Mouse (Mus musculus) stomach, embryonic 16.5 days (tissue): ENCODE measurements around the gene Cass4. TPM values are rescaled to one million over a fixed set of nuclear protein-coding genes. Genes with fewer than 3 reads are reported as not detected.

ENCODE experiments used
- ATAC-seq: fragments of 200-750 bp; cut with Nextera tagmentation; 2 replicates; pipeline ENCODE4 v1.8.0; 2017; ENCODE audit warnings: moderate number of reproducible peaks, moderate TSS enrichment; ENCODE audit not compliant: insufficient read depth, low FRiP score
- H3K27ac ChIP-seq: fragments of 300-500 bp; sonication (generic); 2 replicates; pipeline ENCODE4 v1.5.1; 2014; ENCODE audit warnings: low read length
- H3K27me3 ChIP-seq: fragments of 300-500 bp; sonication (generic); 2 replicates; pipeline ENCODE4 v1.6.1; 2014; ENCODE audit warnings: low read length, control low read depth, mixed read lengths; ENCODE audit not compliant: control insufficient read depth, insufficient read depth
- H3K36me3 ChIP-seq: fragments of 300-500 bp; sonication (generic); 2 replicates; pipeline ENCODE4 v1.6.1; 2014; ENCODE audit warnings: low read length; ENCODE audit not compliant: control insufficient read depth, insufficient read depth
- H3K4me1 ChIP-seq: fragments of 300-500 bp; sonication (generic); 2 replicates; pipeline ENCODE4 v1.6.1; 2014; ENCODE audit warnings: low read length, control low read depth, mixed read lengths; ENCODE audit not compliant: control insufficient read depth, insufficient read depth
- H3K4me2 ChIP-seq: fragments of 300-500 bp; sonication (generic); 2 replicates; pipeline ENCODE4 v1.6.1; 2014; ENCODE audit warnings: low read depth, low read length, mixed read lengths
- H3K4me3 ChIP-seq: fragments of 300-500 bp; sonication (generic); replicated peaks from 2 replicates; pipeline ENCODE4 v1.5.1; 2014; ENCODE audit warnings: mild to moderate bottlenecking, low read length
- H3K9ac ChIP-seq: fragments of 300-500 bp; sonication (generic); 2 replicates; pipeline ENCODE4 v1.6.1; 2014; ENCODE audit warnings: low read length
- H3K9me3 ChIP-seq: fragments of 300-500 bp; sonication (generic); replicated peaks from 2 replicates; pipeline ENCODE4 v1.6.1; 2016; ENCODE audit warnings: low read length, control low read depth; ENCODE audit not compliant: control insufficient read depth
- WGBS: fragments of 180-500 bp; shearing (Covaris S2); extraction: QIAGEN DNeasy Blood & Tissue Kit; methylation state at CpG from one replicate; pipeline ENCODE4 v1.1.7; 2014; 5-methylcytosine and 5-hydroxymethylcytosine counted together
- polyA plus RNA-seq: library from polyadenylated mRNA; unstranded; fragments of >200 nt; fragmentation: Nextera tagmentation; extraction: Ambion mirVana; gene quantifications from 2 replicates; pipeline ENCODE4 v1.2.1, GENCODE M21; 2015

Cass4 gene
- polyA plus RNA-seq, 1 experiment from 2014 or later, result 0.18 TPM

DNA sequence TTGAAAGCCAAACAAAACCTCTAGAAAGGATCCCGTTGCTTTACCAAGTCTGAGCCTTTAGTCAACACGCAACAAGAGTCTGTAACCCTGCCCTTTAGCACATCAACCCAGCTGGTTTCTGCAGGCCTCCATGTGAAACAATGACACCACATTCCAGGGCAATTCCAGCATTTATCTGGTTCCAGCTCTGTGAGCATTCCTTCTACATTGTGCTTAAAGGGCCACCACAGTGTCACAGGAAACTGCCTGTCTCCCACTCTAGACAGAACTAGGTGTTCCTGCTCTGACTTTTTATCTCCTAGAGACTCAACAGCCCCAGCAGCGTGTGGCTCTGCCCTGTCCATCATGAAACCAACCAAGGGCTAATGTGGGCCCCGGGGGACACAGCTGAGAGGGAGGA is 19.7 kb downstream of the Cass4 start:
- Histone ChIP-seq H3K27me3 (no peaks in the 10 kb centered on the region), H3K9me3 (no peaks in the 10 kb centered on the region), H3K36me3 (no peaks in the 10 kb centered on the region), H3K4me1 (no peaks in the 10 kb centered on the region), H3K4me3 (no peak overlapping the region), H3K4me2 (no peak overlapping the region), H3K9ac (no peak overlapping the region), H3K27ac (no peak overlapping the region)
- ATAC-seq, result no peak
- 16% methylated on average over 4 of the region's 4 CpGs for WGBS

DNA sequence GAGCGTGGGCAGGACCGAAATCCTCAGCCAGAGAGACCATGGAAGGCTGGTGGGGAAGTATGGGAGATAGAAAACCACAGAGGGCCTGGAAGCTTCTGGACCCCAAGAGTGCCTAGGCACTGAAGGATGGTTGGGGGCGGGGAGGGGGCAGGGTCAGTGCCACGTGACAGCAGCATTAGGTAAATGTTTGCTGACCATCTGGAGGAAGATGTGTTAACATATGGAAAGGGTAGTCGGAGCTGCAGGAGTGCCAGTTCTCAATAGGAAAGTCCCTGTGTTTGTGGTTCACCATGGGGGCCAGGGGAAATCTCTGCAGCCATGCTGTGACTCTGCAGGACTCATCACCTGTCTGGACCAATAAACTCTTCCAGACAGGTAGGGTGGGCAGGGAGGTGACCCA is 20.3 kb downstream of the Cass4 start:
- H3K36me3 ChIP-seq, result no peaks in the 10 kb centered on the region
- H3K27me3 ChIP-seq, result no peaks in the 10 kb centered on the region
- no peak for ATAC-seq
- H3K4me1 ChIP-seq, result no peaks in the 10 kb centered on the region
- 42% methylated on average over 5 of the region's 5 CpGs for WGBS
- H3K27ac ChIP-seq, result no peak overlapping the region
- H3K9me3 ChIP-seq, result no peaks in the 10 kb centered on the region
- no peak overlapping the region for H3K4me2 ChIP-seq
- H3K4me3 ChIP-seq, result no peak overlapping the region
- no peak overlapping the region for H3K9ac ChIP-seq

DNA sequence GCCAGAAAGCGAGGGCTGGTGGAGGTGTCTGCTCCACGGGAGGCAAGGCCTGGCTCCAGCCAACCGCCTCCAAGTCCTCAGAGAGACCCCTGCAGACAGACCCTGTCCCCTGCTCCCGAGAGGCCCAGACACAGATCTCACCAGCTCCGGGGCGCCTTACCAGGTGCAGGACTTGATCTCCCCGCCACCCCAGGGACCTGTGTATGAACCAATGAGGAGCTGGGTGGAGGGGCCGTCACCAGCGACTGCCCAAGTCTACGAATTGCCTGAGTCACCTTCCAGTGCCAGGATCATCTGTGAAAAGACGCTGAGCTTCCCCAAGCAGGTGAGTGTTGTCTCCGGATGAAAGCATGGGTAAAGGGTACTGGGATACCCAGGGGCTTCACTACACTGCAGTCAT is 22.6 kb downstream of the Cass4 start:
- Histone ChIP-seq H3K4me3 (no peak overlapping the region), H3K4me2 (no peak overlapping the region), H3K9ac (no peak overlapping the region), H3K36me3 (no peaks in the 10 kb centered on the region), H3K27me3 (no peaks in the 10 kb centered on the region), H3K4me1 (no peaks in the 10 kb centered on the region), H3K9me3 (no peaks in the 10 kb centered on the region), H3K27ac (no peak overlapping the region)
- ATAC-seq, result no peak
- WGBS, result 56% methylated on average over 12 of the region's 12 CpGs

DNA sequence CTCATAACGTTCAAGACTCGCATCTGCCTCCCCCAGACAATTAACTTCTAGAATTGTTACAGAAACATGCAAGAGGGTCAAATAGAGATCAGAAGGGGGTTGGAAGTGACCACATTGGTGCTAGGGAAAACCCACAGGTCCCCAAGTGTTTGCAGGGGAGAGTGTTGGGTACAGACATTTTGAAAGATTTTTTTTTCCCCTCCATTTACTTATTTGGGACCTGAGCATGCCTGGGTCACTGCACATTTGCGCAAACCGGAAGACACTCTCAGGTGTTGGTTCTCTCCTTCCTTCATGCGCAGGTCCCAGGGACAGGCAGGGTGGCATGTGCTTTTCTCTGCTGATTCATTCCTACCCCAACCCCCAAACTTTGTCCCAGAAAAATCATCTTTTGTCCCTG is 23.3 kb downstream of the Cass4 start:
- H3K27ac ChIP-seq, result no peak overlapping the region
- H3K4me1 ChIP-seq, result no peaks in the 10 kb centered on the region
- WGBS, result 85% methylated on average over 5 of the region's 5 CpGs
- H3K36me3 ChIP-seq, result no peaks in the 10 kb centered on the region
- H3K4me2 ChIP-seq, result no peak overlapping the region
- no peaks in the 10 kb centered on the region for H3K27me3 ChIP-seq
- no peak overlapping the region for H3K9ac ChIP-seq
- H3K4me3 ChIP-seq, result no peak overlapping the region
- H3K9me3 ChIP-seq, result no peaks in the 10 kb centered on the region
- no peak for ATAC-seq

DNA sequence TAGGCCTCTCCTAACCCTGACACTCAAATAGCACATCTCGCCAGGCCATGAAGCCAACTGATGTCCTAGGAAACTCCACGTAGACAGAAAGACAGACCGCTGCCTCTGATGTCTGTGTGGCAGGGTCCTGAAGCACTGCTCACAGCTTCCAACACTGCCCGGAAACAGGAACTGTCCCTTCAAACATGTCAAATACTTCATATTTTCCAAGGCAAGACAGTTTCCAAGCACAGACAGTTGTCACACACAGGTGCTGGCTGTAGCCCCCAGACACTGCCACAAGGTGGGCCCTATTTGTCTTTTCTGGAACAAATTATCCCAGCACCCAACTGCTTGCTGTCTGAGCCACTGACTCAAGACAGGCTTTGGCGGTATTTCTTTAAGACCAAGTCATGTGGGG is 24.6 kb downstream of the Cass4 start:
- H3K36me3 ChIP-seq, result no peaks in the 10 kb centered on the region
- no peaks in the 10 kb centered on the region for H3K9me3 ChIP-seq
- H3K27me3 ChIP-seq, result no peaks in the 10 kb centered on the region
- H3K4me2 ChIP-seq, result no peak overlapping the region
- H3K4me1 ChIP-seq, result no peaks in the 10 kb centered on the region
- H3K27ac ChIP-seq, result no peak overlapping the region
- no peak overlapping the region for H3K9ac ChIP-seq
- ATAC-seq, result no peak
- H3K4me3 ChIP-seq, result no peak overlapping the region
- 84% methylated on average over 5 of the region's 5 CpGs for whole genome bisulfite sequencing

DNA sequence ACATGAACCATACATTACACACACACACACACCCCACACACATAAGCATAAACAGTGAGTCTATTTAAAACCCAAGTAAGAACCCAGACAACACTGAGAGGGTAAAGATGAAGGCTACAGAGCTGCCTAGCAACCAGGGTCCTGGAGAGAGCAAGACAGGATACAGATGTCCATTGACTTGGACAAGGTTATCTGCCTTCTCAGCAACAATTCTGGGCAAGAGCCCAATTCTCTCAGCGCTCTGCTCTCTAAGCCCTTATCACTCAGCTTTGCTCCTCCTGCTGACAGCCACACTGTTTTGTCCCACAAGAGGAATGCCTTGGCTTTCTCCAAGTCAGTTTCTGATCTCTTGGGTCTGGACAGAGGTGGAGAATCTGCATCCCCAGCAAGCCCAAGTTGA is 37.0 kb downstream of the Cass4 start:
- no peak overlapping the region for H3K4me3 ChIP-seq
- no peaks in the 10 kb centered on the region for H3K9me3 ChIP-seq
- H3K27me3 ChIP-seq, result no peaks in the 10 kb centered on the region
- no peak overlapping the region for H3K27ac ChIP-seq
- H3K9ac ChIP-seq, result no peak overlapping the region
- H3K4me1 ChIP-seq, result no peaks in the 10 kb centered on the region
- no peaks in the 10 kb centered on the region for H3K36me3 ChIP-seq
- WGBS, result 38% methylated on average over 1 of the region's 1 CpGs
- peak; percentile 60; the same call in 1 of the 2 replicates for ATAC-seq
- H3K4me2 ChIP-seq, result no peak overlapping the region

DNA sequence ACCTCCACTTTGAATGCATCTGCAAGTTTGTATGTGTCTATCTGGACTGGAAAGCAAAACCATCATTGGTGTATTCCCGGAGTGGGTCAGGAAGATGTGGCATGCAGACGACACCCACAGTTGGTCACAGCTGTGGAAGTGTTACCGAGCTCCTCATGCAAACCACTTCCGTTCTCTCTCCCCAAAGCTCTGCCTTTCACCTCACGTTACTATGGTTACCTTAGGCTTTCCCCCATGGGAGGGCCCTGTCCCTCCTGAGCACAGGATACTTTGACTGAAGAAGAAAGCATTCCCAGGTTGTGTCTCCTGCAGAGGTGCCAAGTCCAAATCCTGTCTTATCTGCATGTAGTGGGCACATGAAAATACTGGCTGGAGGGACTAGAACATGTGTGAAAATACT is 40.2 kb downstream of the Cass4 start:
- Histone ChIP-seq H3K27me3 (no peaks in the 10 kb centered on the region), H3K9ac (no peak overlapping the region), H3K4me1 (no peaks in the 10 kb centered on the region), H3K27ac (no peak overlapping the region), H3K4me2 (no peak overlapping the region), H3K36me3 (no peaks in the 10 kb centered on the region), H3K4me3 (no peak overlapping the region), H3K9me3 (no peaks in the 10 kb centered on the region)
- no peak for ATAC-seq
- WGBS, result 35% methylated on average over 5 of the region's 5 CpGs

DNA sequence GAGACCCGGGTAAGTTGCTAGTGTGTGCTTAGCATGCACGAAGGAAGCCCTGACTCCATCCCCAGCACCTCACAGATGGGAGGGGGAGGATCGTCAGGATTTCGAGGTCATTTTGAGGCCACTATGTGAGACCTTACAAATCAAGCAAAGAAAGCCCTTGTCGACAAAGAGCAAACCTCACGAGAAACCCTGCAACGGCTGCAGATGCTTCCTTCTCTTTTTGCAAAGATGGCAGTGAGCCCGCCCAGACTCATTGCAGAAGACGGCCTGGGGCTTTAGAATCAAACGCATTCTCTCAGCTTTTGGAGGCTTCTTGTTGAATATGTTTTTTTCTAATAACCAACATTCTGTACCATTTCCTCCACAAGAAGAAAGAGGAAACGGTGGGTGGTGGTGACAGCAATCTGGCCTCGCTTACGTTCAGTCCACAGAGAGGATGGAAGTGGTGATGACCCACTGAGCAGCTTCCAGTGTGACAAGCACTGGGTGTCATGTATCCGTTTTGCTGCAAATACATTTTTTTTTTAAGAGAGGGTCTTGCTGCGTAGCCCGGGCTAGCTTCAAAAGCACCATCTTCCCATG is 43.9 kb downstream of the Cass4 start:
- 60% methylated on average over 16 of the region's 16 CpGs for WGBS
- Histone ChIP-seq H3K9ac (no peak overlapping the region), H3K4me2 (no peak overlapping the region), H3K36me3 (no peaks in the 10 kb centered on the region), H3K9me3 (no peaks in the 10 kb centered on the region), H3K27me3 (no peaks in the 10 kb centered on the region), H3K4me1 (peaks cover 9% of the 10 kb centered on the region), H3K27ac (no peak overlapping the region), H3K4me3 (no peak overlapping the region)
- no peak for ATAC-seq

DNA sequence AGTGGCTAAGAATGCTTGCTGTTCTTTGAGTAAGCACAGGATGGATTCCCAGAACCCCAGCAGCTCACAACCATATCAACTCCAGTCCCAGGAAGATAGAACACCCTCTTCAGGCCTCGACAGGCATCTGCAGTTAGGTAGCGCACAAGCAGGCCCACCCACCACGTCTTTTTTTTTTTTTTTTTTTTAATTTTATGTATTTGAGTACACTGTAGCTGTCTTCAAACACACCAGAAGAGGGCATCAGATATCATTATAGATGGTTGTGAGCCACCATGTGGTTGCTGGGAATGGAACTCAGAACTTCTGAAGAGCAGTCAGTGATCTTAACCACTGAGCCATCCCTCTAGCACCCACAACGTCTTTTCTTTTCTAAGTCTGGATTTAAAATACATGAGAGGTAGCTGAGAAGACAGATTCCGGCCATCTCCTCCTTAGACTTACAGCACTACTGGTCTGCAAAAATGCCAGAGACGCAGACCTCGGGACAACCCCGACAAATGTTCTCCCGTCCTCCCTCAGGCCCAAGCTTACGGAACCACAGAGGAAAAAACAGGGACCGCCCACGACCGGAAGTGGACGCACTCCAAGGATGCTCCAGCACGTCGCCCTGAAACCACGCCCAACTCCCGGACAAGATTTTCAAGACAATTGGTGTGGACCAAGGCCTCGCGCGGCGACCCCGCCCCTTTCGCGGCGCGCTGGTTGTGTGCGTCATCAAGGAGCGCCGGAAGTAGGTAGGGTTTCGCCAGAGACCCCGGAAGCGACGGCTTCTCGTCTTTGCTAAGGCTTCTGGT is 46.4 kb downstream of the Cass4 start, which contains the start of gene Rtf2:
Gene Rtf2 (plus strand): TSS at position 714 of the 797 bp plus-strand sequence.
- Histone ChIP-seq H3K9ac (peak within 1 kb of the TSS; percentile 82), H3K27me3 (no peaks in the 10 kb centered on the region), H3K27ac (peak within 1 kb of the TSS; percentile 78), H3K9me3 (no peaks in the 10 kb centered on the region), H3K36me3 (no peaks in the 10 kb centered on the region), H3K4me1 (peaks cover 9% of the 10 kb centered on the region), H3K4me3 (peak within 1 kb of the TSS; percentile 87), H3K4me2 (peak within 1 kb of the TSS; percentile 74)
- WGBS, result 2% methylated on average over 35 of the region's 35 CpGs
- ATAC-seq, result peak; percentile 97
